ENCODE assay signal across 8 mouse cellular contexts in genomic region chr9:105495316-105496174, GRCm38 (mm10). TPM values are rescaled to one million over a fixed set of nuclear protein-coding genes. Genes with fewer than 3 reads are reported as not detected.
A peak's percentile ranks its signal among the peaks of the same experiment; 100 is the strongest.
DNase-seq lines count a peak whose midpoint lies in the region; ATAC-seq and TF ChIP-seq lines count a peak whose summit lies in the region.

No protein-coding gene starts in this region.

- intact Hi-C loops in heart, postnatal 10 days (cut with DNase I): loop anchor here (1.0 to 5.0 kb wide), 3 partner anchors 117 to 362 kb away; no protein-coding TSS in a partner anchor

- under 1% methylated on average over 39 of the region's 39 CpGs for whole genome bisulfite sequencing in embryonic facial prominence, embryonic 15.5 days
- WGBS in liver, postnatal 0 days (ENCODE audit: insufficient replicate concordance): under 1% methylated on average over 32 of the region's 39 CpGs
- 2% methylated on average over 37 of the region's 39 CpGs for WGBS in neural tube, embryonic 14.5 days

- H3K27me3 ChIP-seq in embryonic facial prominence, embryonic 15.5 days: no peaks in the 10 kb centered on the region
- H3K27me3 ChIP-seq in liver, postnatal 0 days (ENCODE audit: insufficient read depth, low read length): no peaks in the 10 kb centered on the region
- H3K27me3 ChIP-seq in neural tube, embryonic 14.5 days (ENCODE audit: control insufficient read depth, insufficient read depth, low read length): no peaks in the 10 kb centered on the region; the same call in 1 of the 2 replicates

- peak overlapping the region; percentile 89 for H3K4me2 ChIP-seq in embryonic facial prominence, embryonic 15.5 days (replicated peaks)
- H3K4me2 ChIP-seq in liver, postnatal 0 days (ENCODE audit: low read depth, low read length): peak overlapping the region; percentile 93
- H3K4me2 ChIP-seq in neural tube, embryonic 14.5 days (ENCODE audit: low read depth, low read length): peak overlapping the region; percentile 97

- in situ Hi-C loops in ES-E14 (cut with MboI; ENCODE audit: low sequenced_read_pairs in 2 of 2, unreplicated experiment in 2 of 2): no loop called here

- peak overlapping the region; percentile 92 for H3K9ac ChIP-seq in ES-E14 (ENCODE audit: insufficient read depth, low read depth, low read length, poor library complexity, severe bottlenecking)
- H3K9ac ChIP-seq in embryonic facial prominence, embryonic 15.5 days: peak overlapping the region; percentile 92
- H3K9ac ChIP-seq in liver, postnatal 0 days (replicated peaks): peak overlapping the region; percentile 95
- peak overlapping the region; percentile 93 for H3K9ac ChIP-seq in neural tube, embryonic 14.5 days (replicated peaks; ENCODE audit: low read depth, low read length)

- H3K36me3 ChIP-seq in ES-E14 (ENCODE audit: control insufficient read depth, insufficient read depth, low read length, poor library complexity, severe bottlenecking): no peaks in the 10 kb centered on the region
- no peaks in the 10 kb centered on the region for H3K36me3 ChIP-seq in embryonic facial prominence, embryonic 15.5 days
- no peaks in the 10 kb centered on the region for H3K36me3 ChIP-seq in liver, postnatal 0 days (replicated peaks; ENCODE audit: insufficient read depth, low read length)
- no peaks in the 10 kb centered on the region for H3K36me3 ChIP-seq in neural tube, embryonic 14.5 days (ENCODE audit: control insufficient read depth, insufficient read depth, low read length)

- H3K4me3 ChIP-seq in ES-E14 (ENCODE audit: insufficient read depth in 1 of 2, low read depth in 1 of 2, low read length in 2 of 2, poor library complexity in 1 of 2, severe bottlenecking in 1 of 2): peak overlapping the region; percentile 91 to 92
- peak overlapping the region; percentile 89 for H3K4me3 ChIP-seq in embryonic facial prominence, embryonic 15.5 days (replicated peaks)
- H3K4me3 ChIP-seq in liver, postnatal 0 days (ENCODE audit: low read depth, low read length): peak overlapping the region; percentile 81
- H3K4me3 ChIP-seq in neural tube, embryonic 14.5 days (ENCODE audit: low read depth, low read length): peak overlapping the region; percentile 89

- no peaks in the 10 kb centered on the region for H3K9me3 ChIP-seq in ES-E14 (ENCODE audit: control insufficient read depth, insufficient read depth, low read depth, low read length)
- H3K9me3 ChIP-seq in embryonic facial prominence, embryonic 15.5 days (replicated peaks): no peaks in the 10 kb centered on the region
- no peaks in the 10 kb centered on the region for H3K9me3 ChIP-seq in liver, postnatal 0 days (ENCODE audit: low read length)
- no peaks in the 10 kb centered on the region for H3K9me3 ChIP-seq in neural tube, embryonic 14.5 days (ENCODE audit: control insufficient read depth, low read length)

- no peak; the same call in 1 of the 2 replicates for ATAC-seq in embryonic facial prominence, embryonic 15.5 days (ENCODE audit: insufficient number of reproducible peaks, low FRiP score, low TSS enrichment, low read depth)
- ATAC-seq in liver, postnatal 0 days: peak; percentile 35
- peak; percentile 45; the same call in 1 of the 2 replicates for ATAC-seq in neural tube, embryonic 14.5 days (ENCODE audit: low read depth)

- peak; percentile 83 for TF ChIP-seq CTCF in liver, postnatal 0 days (IDR thresholded peaks at IDR 0.05; ENCODE audit: low read depth)

- TF ChIP-seq EP300 in liver, postnatal 0 days (IDR thresholded peaks at IDR 0.05; ENCODE audit: low read depth): no peak

- peak overlapping the region; percentile 73; the same call in 1 of the 2 replicates for H3K27ac ChIP-seq in ES-E14 (ENCODE audit: insufficient read depth, low read depth, low read length, poor library complexity, severe bottlenecking)
- peak overlapping the region; percentile 98 for H3K27ac ChIP-seq in embryonic facial prominence, embryonic 15.5 days (replicated peaks)
- H3K27ac ChIP-seq in liver, postnatal 0 days (ENCODE audit: low read depth): peak overlapping the region; percentile 93
- H3K27ac ChIP-seq in neural tube, embryonic 14.5 days (ENCODE audit: low read depth, low read length): peak overlapping the region; percentile 97

- DNase-seq in ES-E14 (ENCODE audit: low read depth, low spot score): peak; percentile 68
- DNase-seq in brain, adult 2 months (ENCODE audit: low read depth, low spot score): peak; percentile 94
- DNase-seq in heart, postnatal 10 days: peak; percentile 62 to 71
- peak; percentile 39 to 64 for DNase-seq in kidney, postnatal 4 days
- DNase-seq in liver, postnatal 0 days: peak; percentile 42
- DNase-seq in thymus, postnatal 4 days: peak; percentile 50

- no peaks in the 10 kb centered on the region for H3K4me1 ChIP-seq in ES-E14 (ENCODE audit: control insufficient read depth in 2 of 2, insufficient read depth in 2 of 2, low read length in 2 of 2, poor library complexity in 1 of 2)
- H3K4me1 ChIP-seq in embryonic facial prominence, embryonic 15.5 days: peaks cover 13% of the 10 kb centered on the region; the same call in 1 of the 2 replicates
- H3K4me1 ChIP-seq in liver, postnatal 0 days (ENCODE audit: insufficient read depth): no peaks in the 10 kb centered on the region
- H3K4me1 ChIP-seq in neural tube, embryonic 14.5 days (ENCODE audit: control insufficient read depth, insufficient read depth, low read length): peaks cover 9% of the 10 kb centered on the region

TF ChIP-seq in ES-E14, 5 proteins besides CTCF, POLR2A, EP300 and RAD21:
- TF ChIP-seq MAFK (IDR thresholded peaks at IDR 0.05; ENCODE audit: insufficient read depth, low read depth, low read length) (no peak), ZC3H11A (IDR thresholded peaks at IDR 0.05; ENCODE audit: borderline replicate concordance, low read depth, low read length) (peak; percentile 73; the same call in 1 of the 2 replicates), CHD2 (IDR thresholded peaks at IDR 0.05; ENCODE audit: low read depth, low read length) (no peak), ZNF384 (IDR thresholded peaks at IDR 0.05; ENCODE audit: low read depth, low read length) (no peak)

RNA-seq across cellular contexts. Expression of gene Atp2c1, which starts 31.6 kb away (rescaled TPM):
- total RNA-seq in ES-E14 (2012; rRNA removed): 92.4 and 100 TPM in 2 replicates
- polyA plus RNA-seq in embryonic facial prominence, embryonic 15.5 days (2015; fragmentation: Nextera tagmentation; extraction: Ambion mirVana): 56.7 and 57.7 TPM in 2 replicates
- 10 to 100 TPM; 43.5 to 63.4 TPM for total RNA-seq in heart, postnatal 10 days (2021)
- polyA plus RNA-seq in liver, postnatal 0 days (2015; fragmentation: Nextera tagmentation; extraction: Ambion mirVana): 15.9 and 17.1 TPM in 2 replicates
- 95.7 and 121 TPM in 2 replicates for polyA plus RNA-seq in neural tube, embryonic 14.5 days (2014; fragmentation: Nextera tagmentation; extraction: Ambion mirVana)

Comparison
In these comparisons a context has a peak if more than half of its experiments do, and no peak if none do; other contexts are left out.
1. DNase-seq: peak in every context shown above with its lines; median percentile 94 in brain, adult 2 months; 68 in ES-E14; 66 in heart, postnatal 10 days; 52 in kidney, postnatal 4 days; 50 in thymus, postnatal 4 days; 42 in liver, postnatal 0 days.